Mouse (Mus musculus): ENCODE measurements around the gene AA986860.

The AA986860 gene

GRCm38 (mm10) chr1:130731741-130732337, at the start of gene AA986860:
Gene AA986860, plus strand, starts transcription at chr1:130731976.
- DNase-seq (ENCODE audit: low spot score) = no peak

DNA sequence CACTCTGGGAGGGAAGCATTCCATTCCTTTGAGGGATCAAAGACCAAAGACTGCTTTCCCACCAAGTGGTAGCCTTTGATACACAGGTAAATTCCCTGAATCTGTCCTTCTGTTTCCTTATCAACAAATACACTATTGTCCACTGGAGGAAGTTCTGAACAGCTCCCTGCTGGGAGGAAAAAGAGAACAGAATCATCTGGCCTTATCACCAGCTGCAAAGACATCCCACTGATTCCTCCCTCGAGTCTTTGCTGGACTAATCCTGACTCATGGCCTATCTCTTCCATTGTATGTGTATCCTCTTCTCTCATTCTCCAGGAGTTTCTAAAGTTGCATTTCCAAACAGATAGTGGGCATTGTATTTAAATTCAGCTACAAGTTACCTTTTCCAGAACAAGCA, 47.9 kb upstream of the AA986860 start:
- DNase-seq (ENCODE audit: low spot score) = no peak

- DNase-seq (ENCODE audit: low spot score) = no peak
Measured at GRCm38 (mm10) chr1:130698601-130699000, 33.2 kb upstream of the AA986860 start.

GRCm38 (mm10) chr1:130699937-130700633, 31.7 kb upstream of the AA986860 start:
- no peak for DNase-seq (ENCODE audit: low spot score)

- no peak for DNase-seq (ENCODE audit: low spot score)
Measured at GRCm38 (mm10) chr1:130701976-130702375, 29.8 kb upstream of the AA986860 start.

- no peak for DNase-seq (ENCODE audit: low spot score)
Measured at GRCm38 (mm10) chr1:130703613-130704012, 28.2 kb upstream of the AA986860 start.

GRCm38 (mm10) chr1:130710283-130711080, 21.3 kb upstream of the AA986860 start:
- DNase-seq (ENCODE audit: low spot score) = no peak

DNA sequence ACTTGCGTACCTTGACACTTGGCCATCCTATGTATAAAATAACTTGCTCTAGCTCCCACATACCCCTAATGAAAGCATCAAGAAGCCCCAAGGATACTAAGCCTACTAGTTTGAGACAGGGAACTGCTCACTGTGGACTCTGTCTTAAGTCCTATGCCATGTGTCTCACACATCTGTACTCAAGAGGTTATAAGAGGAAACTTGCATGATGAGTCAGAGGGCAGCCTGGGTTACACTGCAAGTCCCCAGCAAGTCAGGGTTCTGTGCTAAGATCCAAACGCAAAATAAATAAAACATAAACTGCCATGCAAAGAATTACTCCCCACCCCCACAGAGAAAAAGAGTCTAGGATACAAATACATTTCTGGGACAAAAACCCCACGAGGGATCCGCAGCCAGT, 17.7 kb upstream of the AA986860 start:
- DNase-seq (ENCODE audit: low spot score) = no peak

GRCm38 (mm10) chr1:130715561-130716217, 16.1 kb upstream of the AA986860 start, which contains the start of gene Gm29427:
Gene Gm29427, minus strand, starts transcription at chr1:130715799.
- DNase-seq (ENCODE audit: low spot score) = peak; percentile 96

GRCm38 (mm10) chr1:130716218-130716512, 15.6 kb upstream of the AA986860 start:
- no peak for DNase-seq (ENCODE audit: low spot score)

DNA sequence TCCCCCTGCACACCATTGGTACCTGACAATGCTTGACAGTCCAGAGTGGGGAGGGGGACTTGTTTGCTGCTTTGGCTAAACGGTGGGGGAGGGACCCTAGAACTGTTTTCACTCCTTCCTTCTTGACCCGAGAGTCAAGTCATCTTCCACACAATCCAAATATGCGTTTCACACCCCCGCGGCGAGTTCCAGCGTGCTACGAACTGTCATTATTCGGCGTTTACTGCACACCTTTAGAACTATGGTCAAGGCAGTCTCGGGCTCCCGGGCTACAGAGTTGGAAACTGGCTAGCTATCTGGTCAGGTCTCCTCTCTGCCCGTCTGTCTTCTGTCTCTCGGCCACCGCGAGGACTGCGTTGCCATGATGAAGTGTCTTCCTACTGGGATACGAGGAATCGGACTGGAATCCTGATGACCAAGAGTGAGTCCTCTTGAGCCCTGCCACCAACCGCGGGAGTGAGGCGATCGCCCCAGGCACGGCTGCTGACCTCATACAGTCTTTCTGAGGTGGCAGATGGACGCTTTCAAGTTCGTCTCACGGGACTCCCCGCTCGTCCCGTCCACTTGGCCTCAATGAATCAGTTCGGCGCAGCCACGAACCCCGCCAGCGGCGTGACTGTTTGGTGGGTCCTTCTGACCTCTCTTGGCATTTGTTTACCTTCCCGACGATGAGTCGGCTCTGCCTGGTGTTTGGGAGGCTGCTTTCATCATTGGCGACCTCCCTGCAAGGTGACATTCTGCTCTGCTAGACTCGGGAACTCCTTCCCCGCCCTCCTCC, 15.1 kb upstream of the AA986860 start:
- no peak for DNase-seq (ENCODE audit: low spot score)

GRCm38 (mm10) chr1:130717291-130717871, 14.4 kb upstream of the AA986860 start, which contains the start of gene Yod1:
Gene Yod1, plus strand, starts transcription at chr1:130717327.
- DNase-seq (ENCODE audit: low spot score) = peak; percentile 89

- DNase-seq (ENCODE audit: low spot score) = no peak
Measured at GRCm38 (mm10) chr1:130724206-130724605, 7.6 kb upstream of the AA986860 start.

DNA sequence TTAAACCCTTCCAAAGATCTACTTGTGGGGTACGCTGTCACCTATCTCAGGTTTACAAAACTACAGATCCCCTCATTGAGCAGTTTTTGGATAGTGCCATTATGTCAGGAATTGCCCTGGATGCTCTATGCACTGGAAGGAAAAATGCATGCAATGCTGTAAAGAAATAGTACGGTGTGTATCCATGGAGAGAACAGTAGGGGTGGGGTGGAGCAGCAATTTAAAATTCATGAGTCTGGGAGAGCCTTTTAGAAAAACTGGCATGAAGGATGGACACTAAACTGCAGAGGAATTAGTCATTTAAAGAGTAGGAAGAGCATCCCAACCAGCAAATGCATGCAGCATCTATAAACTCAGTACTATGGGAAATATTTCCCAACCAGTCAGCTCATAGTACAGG, 5.4 kb upstream of the AA986860 start:
- DNase-seq (ENCODE audit: low spot score) = no peak

DNA sequence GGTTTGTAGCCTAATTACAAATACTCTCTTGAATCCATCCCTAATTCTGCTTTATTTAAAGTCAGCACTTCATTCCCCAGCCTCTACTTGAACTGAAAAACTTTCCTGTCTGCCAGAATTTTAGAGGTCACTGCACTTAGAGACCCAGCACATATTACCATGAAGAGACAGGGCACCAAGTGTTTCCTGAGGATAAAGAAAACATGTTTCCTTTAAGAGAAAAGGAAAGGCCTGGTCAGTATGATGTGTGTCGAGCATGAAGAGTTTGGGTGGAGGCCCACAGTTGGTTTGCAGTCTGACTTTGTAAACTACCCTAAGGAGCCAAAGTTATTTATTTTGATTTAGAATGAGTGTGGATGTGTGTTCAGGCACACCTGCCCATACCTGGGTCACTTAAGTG, 3.7 kb upstream of the AA986860 start:
- no peak for DNase-seq (ENCODE audit: low spot score)

GRCm38 (mm10) chr1:130728708-130729107, 3.1 kb upstream of the AA986860 start:
- DNase-seq (ENCODE audit: low spot score) = no peak

- no peak for DNase-seq (ENCODE audit: low spot score)
Measured at GRCm38 (mm10) chr1:130729153-130729552, 2.6 kb upstream of the AA986860 start, which contains the start of gene Pfkfb2. Gene Pfkfb2, minus strand, starts transcription at chr1:130729253.

- no peak for DNase-seq (ENCODE audit: low spot score)
Measured at GRCm38 (mm10) chr1:130732706-130733658, 1.2 kb downstream of the AA986860 start.

DNA sequence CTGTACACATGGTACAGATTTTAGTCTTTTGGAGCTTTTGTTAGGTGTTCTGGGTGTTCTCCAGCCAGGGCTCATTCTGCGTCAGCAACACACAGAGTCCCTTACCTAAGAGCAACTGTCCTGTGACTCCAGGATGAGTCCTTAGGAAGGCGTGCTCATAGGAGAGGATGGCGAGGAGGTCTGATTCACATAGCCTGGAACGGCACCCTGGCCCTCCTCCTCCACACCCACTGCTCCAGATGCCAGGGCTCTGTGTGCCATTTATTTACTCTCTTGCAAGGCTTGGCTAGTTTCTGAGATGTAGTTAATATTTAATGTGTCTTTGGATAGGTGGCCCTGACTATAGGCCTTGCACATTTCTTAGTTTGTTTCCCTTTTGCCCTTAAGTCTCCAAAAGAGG, 1.9 kb downstream of the AA986860 start:
- no peak for DNase-seq (ENCODE audit: low spot score)

DNA sequence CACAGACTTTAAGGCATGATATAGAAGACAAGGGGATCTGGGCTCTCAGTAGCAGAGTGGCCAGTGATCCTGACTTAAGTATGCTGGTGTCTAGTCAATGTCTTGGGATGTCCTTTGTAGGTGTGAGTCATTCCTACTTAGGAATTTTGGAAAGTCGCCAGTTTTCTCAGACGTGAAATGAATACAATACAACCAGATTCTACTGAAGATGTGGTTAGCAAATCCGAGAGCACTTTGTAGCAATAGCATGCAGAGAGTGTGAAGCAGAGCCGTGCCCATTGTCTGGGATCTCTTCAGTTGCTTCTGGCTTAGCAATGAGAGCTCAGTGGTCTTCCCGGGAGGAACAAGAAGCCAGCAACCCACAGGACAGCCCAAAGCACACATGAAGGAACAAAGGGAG, 2.7 kb downstream of the AA986860 start:
- DNase-seq (ENCODE audit: low spot score) = no peak
